Mouse (Mus musculus) left cerebral cortex, adult 18-20 months (tissue): ENCODE measurements around the gene Pnma5. TPM values are rescaled to one million over a fixed set of nuclear protein-coding genes. Genes with fewer than 3 reads are reported as not detected.
A peak's percentile ranks its signal among the peaks of the same experiment; 100 is the strongest.
"Not testable (repeated sequence)": the region's sequence is repeated elsewhere in the genome, so short reads cannot be mapped to it uniquely, and the experiment has no call there.

ENCODE experiments used
- DNase-seq, 2 experiments: peaks; one replicate each; pipeline ENCODE4 v3.0.0; 2021 to 2022; ENCODE audit warnings: low spot score in 2 of 2, mixed read lengths in 1 of 2
- long read RNA-seq, 2 experiments: library from polyadenylated mRNA; stranded (forward); transcript quantifications; one replicate each; pipeline ENCODE4 v2.0.0; 2021
- total RNA-seq, 2 experiments: library from RNA; stranded (reverse); gene quantifications; 2 replicates each; pipeline ENCODE4 v1.2.3; 2021

The Pnma5 gene
- under 1 TPM; 0.21 to 0.40 TPM for total RNA-seq
- long read RNA-seq, experiment 1, result 0 reads
- long read RNA-seq, experiment 2, result 0 reads

DNA sequence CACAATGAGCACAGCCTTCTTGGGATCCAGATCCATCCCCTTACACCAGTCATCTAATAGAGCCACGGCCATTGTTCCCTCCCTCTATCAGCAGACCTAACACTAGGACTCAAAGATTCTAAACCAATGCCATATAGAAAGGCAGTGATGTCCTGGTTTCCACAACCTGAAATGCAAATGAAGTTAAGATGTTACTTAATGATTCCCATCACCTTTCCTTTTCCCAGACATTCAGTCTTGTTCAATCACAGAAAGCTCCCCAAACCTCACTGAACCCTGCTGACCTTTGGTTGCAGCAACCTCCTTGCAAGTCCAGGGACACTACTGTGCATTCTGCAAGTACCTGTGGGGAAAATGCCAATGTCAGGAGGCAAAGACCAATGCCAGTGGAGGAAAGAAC, at the start of gene Pnma5:
Gene Pnma5 (minus strand): TSS at position 101 of the 400 bp plus-strand sequence.
- no peak for DNase-seq

DNA sequence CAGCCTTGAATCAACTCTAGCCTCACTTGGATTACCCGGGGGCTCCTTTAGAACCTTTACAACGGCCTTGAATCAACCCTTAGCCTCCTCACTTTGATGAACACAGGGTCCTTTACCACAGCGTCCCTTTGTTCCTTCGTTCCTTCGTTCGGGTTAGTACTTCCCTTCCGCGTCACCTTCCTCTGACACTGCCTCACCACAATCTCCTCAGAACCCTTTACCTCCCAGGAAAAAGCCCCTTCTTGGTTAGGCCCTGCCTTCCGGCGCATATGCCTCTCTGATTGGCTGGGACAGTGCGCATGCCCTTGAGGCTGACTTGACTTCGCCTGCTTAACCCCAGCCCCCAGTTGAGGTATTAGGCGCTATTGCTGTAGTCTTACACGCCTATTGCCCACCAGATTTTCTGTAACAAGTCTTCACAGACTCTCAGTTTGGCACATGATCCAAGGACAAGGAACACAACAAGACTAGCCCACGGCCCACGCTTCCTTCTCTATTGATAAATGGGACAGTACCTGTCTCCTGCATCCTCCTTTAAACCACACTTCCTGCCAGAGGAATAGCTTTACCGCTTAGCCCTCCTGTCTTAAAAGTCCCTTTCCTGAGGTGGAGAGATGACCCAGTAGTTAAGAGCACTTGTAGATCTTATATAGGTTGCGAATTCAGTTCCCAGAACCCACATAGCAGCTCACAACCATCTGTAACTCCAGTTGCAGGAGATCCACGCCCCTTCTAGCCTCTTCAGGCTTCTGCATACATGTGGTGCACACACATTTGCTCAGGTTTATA, 45.6 kb upstream of the Pnma5 start, which contains the start of gene Xlr4a:
Gene Xlr4a (minus strand): TSS at position 212 of the 789 bp plus-strand sequence.
- not testable (repeated sequence) for DNase-seq

DNA sequence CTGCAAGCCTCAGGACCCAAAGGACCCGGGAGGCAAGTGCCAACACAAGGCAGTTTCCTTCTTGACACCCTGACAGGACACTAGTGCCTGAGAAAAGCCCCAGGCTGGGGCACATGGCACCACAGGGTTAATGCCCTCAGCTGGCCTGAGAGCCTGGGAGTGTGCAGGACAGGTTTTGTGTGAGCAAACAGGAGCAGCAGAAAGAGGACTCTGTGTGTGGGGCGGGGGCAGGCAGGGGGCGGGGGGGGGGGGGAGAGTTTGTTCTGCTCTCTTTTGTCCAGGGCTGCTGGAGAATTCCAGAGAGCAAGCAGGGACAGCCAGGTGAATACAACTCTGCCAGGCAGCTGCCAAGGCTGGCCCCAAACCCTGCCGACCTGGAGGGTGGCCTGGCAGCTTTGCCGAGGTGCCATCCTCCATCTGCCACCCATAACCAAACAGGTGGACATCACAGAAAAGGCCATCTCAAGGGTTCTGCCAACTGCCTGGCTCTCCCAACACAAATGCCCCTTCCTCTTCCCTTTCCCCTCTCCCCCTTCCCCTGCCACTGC, 29.9 kb upstream of the Pnma5 start:
- not testable (repeated sequence) for DNase-seq

- peak in 1 of 2 experiments; percentile 3 for DNase-seq
Observed at GRCm38 (mm10) chrX:73064415-73064793, 27.5 kb upstream of the Pnma5 start, which contains the start of gene Pnma3. Gene Pnma3 (plus strand): TSS chrX:73064787.

DNA sequence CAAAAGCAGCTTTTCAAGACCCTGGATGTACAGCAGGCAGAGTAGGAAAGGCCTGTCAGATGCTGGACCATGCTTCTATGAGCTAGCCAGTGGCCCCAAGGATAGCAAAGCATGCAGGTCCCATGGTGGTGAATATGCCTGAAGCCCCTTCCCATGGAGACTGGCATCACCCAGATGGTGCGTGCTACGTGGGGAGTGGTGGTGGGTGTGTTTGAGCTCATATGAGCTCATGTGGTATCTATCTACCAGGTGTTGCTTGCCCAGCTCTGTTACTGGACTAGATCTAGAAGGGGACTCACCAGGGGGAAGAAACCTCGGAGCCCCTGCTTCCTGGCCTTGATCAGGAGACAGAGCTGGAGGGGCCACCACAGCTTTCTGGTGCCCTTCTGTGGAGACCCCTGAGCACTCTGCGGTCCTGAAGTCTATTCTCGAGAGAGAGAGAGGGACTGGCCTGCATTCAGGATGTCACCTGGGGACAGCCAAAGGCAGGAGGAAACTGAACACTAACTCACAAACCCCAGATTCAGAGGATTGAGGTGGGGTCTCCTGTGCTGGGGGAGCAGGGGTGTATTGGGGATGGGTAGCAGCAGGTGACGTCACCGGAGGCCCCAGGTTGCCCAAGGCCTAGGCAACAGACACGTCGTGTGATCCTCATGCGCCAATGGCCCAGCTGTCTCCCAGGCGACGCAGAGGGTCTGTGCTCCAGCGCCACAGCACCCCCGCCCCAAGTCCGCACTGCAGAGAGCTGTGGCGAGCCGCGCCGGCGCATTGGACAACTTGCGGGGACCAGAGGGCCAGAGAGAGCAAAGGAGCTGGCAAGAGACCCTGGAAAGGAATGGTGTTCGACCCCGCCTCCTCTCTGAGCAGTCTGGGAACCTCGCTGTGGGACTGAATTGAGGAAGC, 26.9 kb upstream of the Pnma5 start:
- DNase-seq, result peak; percentile 14 to 30

DNA sequence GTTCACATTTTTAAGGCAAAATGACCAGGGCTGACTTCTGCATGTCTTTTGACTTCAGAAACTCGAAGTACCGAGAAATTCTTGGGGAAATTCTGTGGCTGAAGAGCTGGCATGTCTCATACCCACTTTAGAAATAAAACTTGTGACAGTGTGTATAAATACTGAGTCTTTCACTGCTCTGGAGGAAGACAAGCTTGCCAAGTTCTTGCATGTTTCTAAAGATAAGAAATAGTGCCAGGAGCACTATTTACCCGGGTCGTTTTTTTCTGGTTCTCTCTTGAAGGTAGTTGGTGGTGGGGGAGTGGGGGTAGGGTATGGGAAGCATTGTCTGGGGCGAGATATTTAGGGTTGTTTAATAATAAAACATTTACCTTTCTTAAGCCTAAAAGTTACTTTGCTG, 25.4 kb upstream of the Pnma5 start:
- DNase-seq, result no peak

GRCm38 (mm10) chrX:73061528-73061927, 24.6 kb upstream of the Pnma5 start:
- no peak for DNase-seq

DNA sequence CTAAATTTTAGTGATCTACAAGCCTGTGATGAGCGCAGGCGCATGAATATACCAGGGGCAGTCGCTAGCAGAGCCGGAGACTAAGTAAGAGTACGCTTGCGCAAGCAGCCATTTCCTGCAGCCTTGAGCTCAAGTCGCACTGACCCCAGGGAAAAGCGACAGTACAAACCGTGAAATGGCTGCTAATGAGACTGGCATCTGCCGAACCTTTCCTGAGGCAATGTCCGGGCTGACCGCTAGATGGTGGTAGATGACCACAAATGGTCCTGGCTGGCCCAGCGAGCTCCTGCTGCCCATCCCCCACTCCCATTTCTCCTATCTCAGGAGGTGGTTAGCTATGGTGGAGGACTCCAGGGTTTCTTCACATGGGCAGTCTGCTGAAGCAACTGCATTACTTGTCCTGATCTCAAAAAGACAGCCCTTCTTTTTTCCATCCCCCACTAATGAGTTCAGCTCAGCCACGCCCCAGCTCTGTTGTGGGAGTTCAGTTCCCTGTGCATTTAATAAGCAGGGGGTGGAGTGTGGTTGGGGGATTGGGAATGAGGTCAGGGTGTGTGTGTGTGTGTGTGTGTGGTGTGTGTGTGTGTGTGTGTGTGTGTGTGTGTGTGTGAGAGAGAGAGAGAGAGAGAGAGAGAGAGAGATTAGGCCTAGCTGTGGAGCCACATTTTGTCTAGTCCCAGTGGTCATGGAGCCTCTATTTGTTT, 17.1 kb upstream of the Pnma5 start:
- peak; percentile 91 to 94 for DNase-seq

DNA sequence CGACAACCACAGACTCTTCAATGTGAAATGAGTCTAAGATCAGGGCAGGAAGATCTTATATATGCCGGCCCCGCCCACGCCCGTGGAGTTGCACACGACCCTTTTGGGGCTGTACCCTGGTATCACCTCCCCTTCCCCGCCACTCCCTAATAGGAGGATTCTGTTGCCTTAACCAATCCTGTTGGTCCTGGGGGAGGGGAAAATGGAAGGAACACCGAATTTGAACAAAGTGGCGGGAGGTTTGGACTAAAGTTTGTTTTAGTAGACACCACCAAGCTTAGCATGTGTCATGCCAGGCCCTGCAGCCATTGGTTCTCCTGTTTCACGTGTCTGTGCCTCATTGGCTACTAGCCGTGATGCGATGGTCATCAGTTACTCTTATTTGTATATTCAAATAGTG, 2.8 kb upstream of the Pnma5 start:
- no peak for DNase-seq

DNA sequence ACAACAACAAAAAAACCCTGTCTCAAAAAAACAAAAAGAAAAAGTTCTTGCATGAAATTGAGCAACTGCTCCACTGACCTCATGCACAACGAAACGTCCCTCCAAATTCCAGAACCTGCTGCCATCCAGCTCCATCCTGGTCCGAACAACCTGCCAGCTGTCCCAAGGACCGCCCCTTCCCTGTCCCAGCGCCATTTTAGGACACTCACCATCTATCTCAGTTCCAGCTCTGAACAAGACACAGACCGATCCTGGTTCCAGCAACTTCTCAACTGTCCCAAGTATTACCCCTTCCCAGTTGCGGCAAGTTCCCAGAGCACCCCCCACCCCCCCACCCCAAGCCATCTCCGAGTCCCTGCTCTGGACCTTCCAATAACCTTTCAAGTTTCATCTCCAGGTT, 1.9 kb upstream of the Pnma5 start:
- no peak for DNase-seq

- no peak for DNase-seq
Observed at GRCm38 (mm10) chrX:73012846-73013245, 24.1 kb downstream of the Pnma5 start.

- peak; percentile 87 to 93 for DNase-seq
Observed at GRCm38 (mm10) chrX:73007597-73008479, 29.1 kb downstream of the Pnma5 start.

GRCm38 (mm10) chrX:73005678-73006077, 31.2 kb downstream of the Pnma5 start:
- DNase-seq, result no peak

DNA sequence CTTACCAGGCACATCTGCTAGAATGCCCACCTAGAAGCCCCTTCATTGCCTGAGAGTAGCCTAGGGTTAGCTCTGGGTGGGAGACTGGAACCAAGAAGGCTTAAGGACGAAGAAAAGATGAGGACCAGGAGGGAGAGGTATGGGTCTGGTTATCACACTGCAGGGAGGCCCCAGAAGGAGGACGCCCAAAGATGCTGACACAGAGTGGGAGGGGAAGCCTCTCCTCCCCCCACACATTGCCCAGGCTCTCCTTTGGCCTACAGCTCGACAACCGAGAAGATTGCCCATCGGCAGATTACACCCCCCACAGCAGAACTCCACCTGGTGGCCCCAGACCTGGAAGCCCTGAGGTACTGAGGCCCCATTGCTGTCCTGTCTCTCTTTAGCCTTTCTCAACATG, 33.8 kb downstream of the Pnma5 start:
- DNase-seq, result no peak

- no peak for DNase-seq
Observed at GRCm38 (mm10) chrX:72995542-72995941, 41.4 kb downstream of the Pnma5 start.

DNA sequence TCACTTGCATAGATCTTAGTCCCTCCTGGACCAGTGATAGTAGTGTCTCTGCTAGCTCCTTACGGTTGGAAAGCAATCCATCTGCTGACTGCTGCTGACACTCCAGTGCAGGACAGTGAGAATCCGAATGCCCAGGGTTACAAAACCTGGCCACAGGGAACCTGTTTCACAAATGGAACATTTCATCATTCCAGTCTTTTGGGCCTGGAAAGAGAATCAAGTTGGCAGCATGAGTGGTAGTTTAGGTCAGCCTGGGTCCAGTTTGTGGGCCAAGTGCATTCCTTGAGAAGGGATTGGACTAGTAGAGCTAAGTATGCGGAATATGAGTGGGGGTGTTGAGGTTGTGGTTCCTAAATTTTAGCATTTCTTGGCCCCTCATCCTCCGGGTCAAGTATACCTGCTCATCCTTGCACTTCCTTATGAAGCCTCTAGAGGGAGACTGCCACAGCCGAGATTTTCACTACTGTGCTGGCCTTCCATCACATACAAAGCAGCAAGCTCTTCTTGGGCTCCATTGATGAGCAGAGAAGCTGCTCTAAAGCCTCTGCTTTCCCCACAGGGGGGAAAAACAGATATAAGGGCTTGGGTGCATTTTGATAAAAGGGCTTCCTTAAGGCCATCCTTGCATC, 44.5 kb downstream of the Pnma5 start:
- no peak for DNase-seq

GRCm38 (mm10) chrX:72990581-72990980, 46.3 kb downstream of the Pnma5 start:
- no peak for DNase-seq

GRCm38 (mm10) chrX:72988431-72988830, 48.5 kb downstream of the Pnma5 start:
- no peak for DNase-seq

DNA sequence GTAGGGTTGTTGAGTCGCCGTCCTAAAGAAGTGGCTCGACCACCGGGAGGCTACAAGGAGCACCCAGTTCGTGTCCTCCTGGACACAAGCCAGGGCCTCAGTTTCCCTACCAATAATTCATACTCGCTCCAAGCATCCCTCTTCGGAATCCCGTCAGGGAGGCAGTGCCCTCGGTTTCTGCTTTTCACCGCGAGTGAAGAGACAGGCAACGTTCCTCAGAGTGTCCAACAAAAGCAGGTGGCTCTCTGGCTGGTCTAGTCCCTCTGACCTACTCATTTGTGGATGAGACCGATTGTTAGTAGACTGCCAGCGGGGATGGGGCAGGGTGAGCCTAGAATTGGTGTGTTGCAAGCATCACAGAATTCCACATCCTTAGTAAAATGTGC, 49.4 kb downstream of the Pnma5 start:
- DNase-seq, result no peak
